Mouse (Mus musculus) mouse embryonic stem cell (cell line): ENCODE measurements around the gene S100a16.

Experiments
- in situ Hi-C, 2 experiments: fragments of 300-500 bp; cut with MboI; formaldehyde crosslinking; loops; 1 replicate in 1 of 2; 3 replicates in 1 of 2; pipeline ENCODE4 v1.14.3; 2019 to 2020; ENCODE audit warnings: low sequenced_read_pairs in 2 of 2, low pct_unique_long_range_greater_than_20kb in 1 of 2, mixed read lengths in 1 of 2; ENCODE audit not compliant: unreplicated experiment in 1 of 2

The S100a16 gene

GRCm38 (mm10) chr3:90514691-90515090, 22.4 kb upstream of the S100a16 start:
- in situ Hi-C loops = no loop called here

GRCm38 (mm10) chr3:90515242-90515641, 21.8 kb upstream of the S100a16 start:
- in situ Hi-C loops = no loop called here

GRCm38 (mm10) chr3:90515789-90516188, 21.3 kb upstream of the S100a16 start:
- in situ Hi-C loops = no loop called here

- in situ Hi-C loops = no loop called here
These were observed 19.3 kb upstream of the S100a16 start for GRCm38 (mm10) chr3:90517711-90518110.

- in situ Hi-C loops = no loop called here
These were observed 11.6 kb upstream of the S100a16 start for GRCm38 (mm10) chr3:90525421-90525820.

GRCm38 (mm10) chr3:90526076-90526475, 11.0 kb upstream of the S100a16 start:
- in situ Hi-C loops = no loop called here

- in situ Hi-C loops = no loop called here
These were observed 10.5 kb upstream of the S100a16 start, which contains the start of gene S100a14 for GRCm38 (mm10) chr3:90526580-90526979. S100a14 (plus strand) TSS chr3:90526856.

- in situ Hi-C loops = no loop called here
These were observed 9.7 kb upstream of the S100a16 start for GRCm38 (mm10) chr3:90527291-90527873.

- in situ Hi-C loops = no loop called here
These were observed 5.3 kb upstream of the S100a16 start for GRCm38 (mm10) chr3:90531713-90532112.

GRCm38 (mm10) chr3:90535446-90535845, 1.6 kb upstream of the S100a16 start:
- in situ Hi-C loops = no loop called here

GRCm38 (mm10) chr3:90537905-90538296, 847 bp downstream of the S100a16 start:
- in situ Hi-C loops = no loop called here

- in situ Hi-C loops = no loop called here
These were observed 3.9 kb downstream of the S100a16 start for GRCm38 (mm10) chr3:90540904-90541303.

GRCm38 (mm10) chr3:90549676-90550420, 12.8 kb downstream of the S100a16 start:
- in situ Hi-C loops = no loop called here

- in situ Hi-C loops = no loop called here
These were observed 13.4 kb downstream of the S100a16 start for GRCm38 (mm10) chr3:90550421-90550790.

GRCm38 (mm10) chr3:90552231-90552630, 15.2 kb downstream of the S100a16 start:
- in situ Hi-C loops = no loop called here

- in situ Hi-C loops = no loop called here
These were observed 18.9 kb downstream of the S100a16 start for GRCm38 (mm10) chr3:90555954-90556353.

- in situ Hi-C loops = no loop called here
These were observed 23.1 kb downstream of the S100a16 start, which contains the start of gene S100a3 for GRCm38 (mm10) chr3:90560008-90560628. S100a3 (plus strand) TSS chr3:90560578.

GRCm38 (mm10) chr3:90574691-90575090, 37.6 kb downstream of the S100a16 start:
- in situ Hi-C loops = no loop called here

- in situ Hi-C loops = no loop called here
These were observed 38.3 kb downstream of the S100a16 start for GRCm38 (mm10) chr3:90575320-90575719.
